In the genomic region with DNA sequence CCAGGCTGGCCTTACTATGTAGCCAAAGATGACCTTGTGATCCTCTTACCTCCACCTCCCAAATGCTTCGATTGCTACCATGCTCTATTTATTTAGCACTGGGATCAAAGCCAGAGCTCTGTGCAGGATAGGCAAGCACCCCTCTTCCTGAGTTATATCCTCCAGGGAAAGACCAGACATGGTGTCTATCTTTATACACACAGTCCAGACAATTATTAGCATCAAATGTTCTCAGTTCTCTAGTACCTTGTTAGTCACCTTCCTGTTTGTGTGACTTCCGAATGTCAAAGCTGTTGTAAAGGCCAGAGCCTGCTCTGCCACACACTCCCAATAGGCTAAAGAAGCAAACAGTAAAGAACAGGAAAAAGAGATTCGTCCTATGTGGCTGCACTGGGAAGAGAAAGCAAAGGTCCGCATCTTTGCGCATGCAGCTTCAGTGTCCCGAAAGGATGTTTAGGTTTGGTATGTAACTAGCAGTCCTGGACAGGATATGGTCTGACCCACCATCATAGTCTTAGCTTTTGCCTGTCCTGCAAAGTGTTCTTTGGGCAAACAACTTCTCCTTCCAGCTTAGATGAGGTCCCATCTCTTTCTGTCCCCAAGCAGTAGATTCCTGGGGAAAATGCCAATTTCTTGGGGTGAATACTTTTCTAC, we compare ENCODE assay signal across 20 mouse cellular contexts.
"Had no signal": no experiment of that assay in that cellular context is flagged by ENCODE, and none has a peak within 500 bp of the region (broad histone marks: within the 10 kb centered on the region; RNA-seq: fewer than 3 reads in every experiment).

No protein-coding gene starts in this region.

- H3K36me3 ChIP-seq: limb, embryonic 12.5 days; limb, embryonic 15.5 days; liver, embryonic 13.5 days; midbrain, embryonic 10.5 days; midbrain, embryonic 15.5 days; neural tube, embryonic 12.5 days; neural tube, embryonic 15.5 days had no signal

- H3K27me3 ChIP-seq: limb, embryonic 12.5 days; limb, embryonic 15.5 days; liver, embryonic 13.5 days; megakaryocyte, embryonic 14.5 days; midbrain, embryonic 15.5 days; neural tube, embryonic 12.5 days; neural tube, embryonic 15.5 days had no signal

- H3K9me3 ChIP-seq: limb, embryonic 12.5 days; limb, embryonic 15.5 days; liver, embryonic 13.5 days; midbrain, embryonic 10.5 days; midbrain, embryonic 15.5 days; neural tube, embryonic 12.5 days; neural tube, embryonic 15.5 days had no signal

- H3K4me1 ChIP-seq: limb, embryonic 12.5 days; limb, embryonic 15.5 days; liver, embryonic 13.5 days; megakaryocyte, embryonic 14.5 days; midbrain, embryonic 15.5 days; neural tube, embryonic 12.5 days; neural tube, embryonic 15.5 days had no signal

- H3K4me2 ChIP-seq: limb, embryonic 12.5 days; limb, embryonic 15.5 days; liver, embryonic 13.5 days; midbrain, embryonic 15.5 days; neural tube, embryonic 12.5 days; neural tube, embryonic 15.5 days had no signal

- ATAC-seq: inflammation-experienced regulatory T-cells, adult 6 months; intestine, embryonic 16.5 days; midbrain, embryonic 15.5 days had no signal

- DNase-seq: kidney, adult 18-20 months; kidney, adult 9 months; kidney, postnatal 14 days; kidney, postnatal 4 days; left cerebral cortex, postnatal 4 days; liver, embryonic 13.5 days; lung, postnatal 14 days; right cerebral cortex, adult 18-20 months; right cerebral cortex, postnatal 14 days; right cerebral cortex, postnatal 4 days; thymus, postnatal 25 days had no signal

- H3K4me3 ChIP-seq: limb, embryonic 12.5 days; limb, embryonic 15.5 days; liver, embryonic 13.5 days; megakaryocyte, embryonic 14.5 days; midbrain, embryonic 10.5 days; midbrain, embryonic 15.5 days; neural tube, embryonic 12.5 days; neural tube, embryonic 15.5 days had no signal

- H3K9ac ChIP-seq: limb, embryonic 12.5 days; limb, embryonic 15.5 days; liver, embryonic 13.5 days; midbrain, embryonic 15.5 days; neural tube, embryonic 12.5 days; neural tube, embryonic 15.5 days had no signal

- H3K27ac ChIP-seq: limb, embryonic 12.5 days; limb, embryonic 15.5 days; liver, embryonic 13.5 days; midbrain, embryonic 15.5 days; neural tube, embryonic 12.5 days; neural tube, embryonic 15.5 days had no signal
